Mouse (Mus musculus) hindbrain, embryonic 11.5 days (tissue): ENCODE measurements around the gene Sap30bp. TPM values are rescaled to one million over a fixed set of nuclear protein-coding genes. Genes with fewer than 3 reads are reported as not detected.

ENCODE experiments used
- ATAC-seq: fragments of 200-750 bp; cut with Nextera tagmentation; 2 replicates; pipeline ENCODE4 v1.8.0; 2017; ENCODE audit warnings: mild to moderate bottlenecking, moderate TSS enrichment, moderate library complexity; ENCODE audit not compliant: low FRiP score
- DNase-seq: peaks from one replicate; pipeline ENCODE4 v3.0.0-alpha.2; 2015; ENCODE audit warnings: low spot score
- H3K27ac ChIP-seq: fragments of 300-500 bp; sonication (generic); 2 replicates; pipeline ENCODE4 v1.5.1; 2014; ENCODE audit warnings: mild to moderate bottlenecking, low read depth, low read length
- H3K27me3 ChIP-seq: fragments of 300-500 bp; sonication (generic); 2 replicates; pipeline ENCODE4 v1.6.1; 2014; ENCODE audit warnings: mild to moderate bottlenecking, low read length, moderate library complexity, mixed read lengths; ENCODE audit not compliant: control insufficient read depth, insufficient read depth
- H3K36me3 ChIP-seq: fragments of 300-500 bp; sonication (generic); 2 replicates; pipeline ENCODE4 v1.6.1; 2014; ENCODE audit warnings: mild to moderate bottlenecking, low read length, moderate library complexity, mixed read lengths; ENCODE audit not compliant: control insufficient read depth, insufficient read depth
- H3K4me1 ChIP-seq: fragments of 300-500 bp; sonication (generic); replicated peaks from 2 replicates; pipeline ENCODE4 v1.6.1; 2014; ENCODE audit warnings: low read length, mixed read lengths; ENCODE audit not compliant: control insufficient read depth, insufficient read depth
- H3K4me2 ChIP-seq: fragments of 300-500 bp; sonication (generic); replicated peaks from 2 replicates; pipeline ENCODE4 v1.6.1; 2014; ENCODE audit warnings: mild to moderate bottlenecking, low read depth, low read length
- H3K4me3 ChIP-seq: fragments of 300-500 bp; sonication (generic); 2 replicates; pipeline ENCODE4 v1.5.1; 2014; ENCODE audit warnings: low read depth, low read length
- H3K9ac ChIP-seq: fragments of 300-500 bp; sonication (generic); 2 replicates; pipeline ENCODE4 v1.6.1; 2014; ENCODE audit warnings: low read depth, low read length
- H3K9me3 ChIP-seq: fragments of 300-500 bp; sonication (generic); 2 replicates; pipeline ENCODE4 v1.6.1; 2016; ENCODE audit warnings: low read length; ENCODE audit not compliant: control insufficient read depth
- WGBS: fragments of 180-500 bp; shearing (Covaris S2); extraction: QIAGEN DNeasy Blood & Tissue Kit; methylation state at CpG from one replicate; pipeline ENCODE4 v1.1.7; 2014; 5-methylcytosine and 5-hydroxymethylcytosine counted together
- polyA plus RNA-seq: library from polyadenylated mRNA; unstranded; fragments of >200 nt; fragmentation: Nextera tagmentation; extraction: Ambion mirVana; gene quantifications from 2 replicates; pipeline ENCODE4 v1.2.1, GENCODE M21; 2014

Sap30bp gene
- polyA plus RNA-seq, 1 experiment from 2014 or later = 57.1 TPM

DNA sequence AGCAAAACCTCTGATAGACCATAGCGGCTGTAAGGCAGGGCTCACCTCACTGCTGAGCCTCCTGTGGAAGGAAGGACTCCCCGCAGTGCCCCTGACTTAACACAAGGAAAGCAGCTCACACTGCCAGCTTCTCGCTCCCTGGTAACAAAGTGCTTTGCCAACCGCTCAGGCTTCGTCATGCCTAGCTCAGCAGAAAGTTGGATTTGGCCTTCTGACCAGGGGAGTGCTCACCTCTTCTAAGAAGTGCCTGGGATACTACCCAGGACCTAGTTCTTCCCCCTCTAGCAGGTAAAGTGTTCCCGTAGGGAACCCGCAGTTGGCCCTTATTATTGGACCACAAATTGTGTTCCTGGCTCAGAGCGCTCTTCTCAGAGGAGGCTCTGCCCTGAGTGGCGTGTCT is 25.9 kb downstream of the Sap30bp start:
- WGBS = 97% methylated on average over 9 of the region's 9 CpGs
- Histone ChIP-seq H3K4me2 (no peak overlapping the region), H3K27me3 (no peaks in the 10 kb centered on the region), H3K4me1 (peaks cover 10% of the 10 kb centered on the region), H3K4me3 (no peak overlapping the region), H3K27ac (no peak overlapping the region), H3K36me3 (peaks cover 18% of the 10 kb centered on the region; the same call in 1 of the 2 replicates), H3K9ac (no peak overlapping the region), H3K9me3 (no peaks in the 10 kb centered on the region)
- DNase-seq (no peak), ATAC-seq (no peak)

DNA sequence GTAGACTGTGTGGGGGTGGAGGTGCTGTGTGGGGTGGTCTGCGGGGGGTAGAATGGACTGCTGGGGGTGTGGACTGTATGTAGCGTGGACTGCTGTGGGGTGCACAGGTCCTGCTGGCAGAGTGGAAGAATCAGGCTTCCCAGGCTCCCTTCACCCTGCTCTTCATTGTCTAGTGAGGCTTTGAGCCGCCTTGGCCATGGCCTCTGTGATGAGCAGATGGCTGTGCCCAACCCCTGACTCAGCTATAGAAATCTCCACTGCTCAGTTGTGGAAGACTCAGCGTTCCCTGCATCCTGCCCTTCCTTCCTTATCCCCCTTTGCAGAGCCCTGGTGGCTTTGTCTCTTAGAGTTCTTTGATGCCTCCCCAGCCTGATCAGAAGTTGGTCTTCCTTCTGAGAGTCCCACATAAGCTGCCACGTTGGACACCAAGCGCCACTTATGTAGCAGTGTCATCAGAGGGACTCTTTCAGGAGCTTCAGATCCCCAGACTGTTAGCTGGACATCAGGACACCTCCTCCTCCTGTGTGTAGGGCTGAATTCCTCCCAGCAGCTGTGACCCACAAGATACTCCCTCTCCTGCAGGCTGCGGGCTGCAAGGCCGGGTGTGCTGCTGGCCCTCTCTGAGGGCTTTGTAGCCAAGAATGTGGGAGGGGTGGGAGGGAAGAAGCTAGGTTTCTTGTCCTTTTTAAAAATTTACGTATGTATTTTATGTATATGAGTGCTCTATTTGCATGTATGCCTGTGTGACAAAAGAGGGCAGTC is 29.8 kb downstream of the Sap30bp start:
- Histone ChIP-seq H3K27ac (no peak overlapping the region), H3K4me1 (no peaks in the 10 kb centered on the region; the same call in 1 of the 2 replicates), H3K36me3 (peaks cover 23% of the 10 kb centered on the region), H3K9ac (no peak overlapping the region), H3K4me3 (no peak overlapping the region), H3K27me3 (no peaks in the 10 kb centered on the region), H3K9me3 (no peaks in the 10 kb centered on the region), H3K4me2 (no peak overlapping the region)
- ATAC-seq (no peak), DNase-seq (no peak)
- WGBS = 90% methylated on average over 9 of the region's 9 CpGs

DNA sequence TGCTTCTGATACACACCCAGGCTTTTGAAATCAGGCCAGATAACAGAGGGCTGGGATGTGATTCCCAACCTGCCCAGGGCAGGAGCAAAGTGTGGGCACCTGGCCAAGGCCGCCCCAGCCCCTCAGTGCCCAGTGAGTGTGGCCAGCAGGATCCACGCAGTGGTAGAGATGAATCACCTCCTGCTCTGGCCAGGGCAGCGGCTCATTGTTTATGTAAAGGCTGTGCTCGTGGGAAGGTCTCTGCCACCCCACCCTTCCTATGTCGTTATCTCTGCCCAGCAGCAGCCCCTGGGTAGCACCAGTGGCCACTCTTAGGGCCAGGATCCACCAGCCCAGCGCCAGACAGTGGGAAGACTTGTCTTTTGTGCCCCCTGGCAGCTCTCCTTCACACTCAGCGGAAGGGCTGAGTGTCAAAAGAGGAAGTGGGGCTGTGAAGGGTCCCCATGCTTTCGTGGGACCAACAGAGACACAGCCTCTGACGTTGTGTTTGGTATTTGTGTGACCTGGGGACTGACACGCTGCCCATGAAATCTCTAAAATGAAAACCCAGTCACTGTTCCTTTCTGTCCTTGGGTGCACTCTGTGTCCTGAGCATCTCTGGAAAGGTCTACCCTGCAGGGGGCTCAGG is 32.0 kb downstream of the Sap30bp start:
- no peak overlapping the region for H3K27ac ChIP-seq
- no peak for ATAC-seq
- H3K9ac ChIP-seq = no peak overlapping the region
- H3K36me3 ChIP-seq = peaks cover 23% of the 10 kb centered on the region
- H3K4me2 ChIP-seq = no peak overlapping the region
- H3K4me1 ChIP-seq = no peaks in the 10 kb centered on the region
- H3K27me3 ChIP-seq = no peaks in the 10 kb centered on the region
- DNase-seq = no peak
- WGBS = 86% methylated on average over 10 of the region's 10 CpGs
- no peak overlapping the region for H3K4me3 ChIP-seq
- H3K9me3 ChIP-seq = no peaks in the 10 kb centered on the region

DNA sequence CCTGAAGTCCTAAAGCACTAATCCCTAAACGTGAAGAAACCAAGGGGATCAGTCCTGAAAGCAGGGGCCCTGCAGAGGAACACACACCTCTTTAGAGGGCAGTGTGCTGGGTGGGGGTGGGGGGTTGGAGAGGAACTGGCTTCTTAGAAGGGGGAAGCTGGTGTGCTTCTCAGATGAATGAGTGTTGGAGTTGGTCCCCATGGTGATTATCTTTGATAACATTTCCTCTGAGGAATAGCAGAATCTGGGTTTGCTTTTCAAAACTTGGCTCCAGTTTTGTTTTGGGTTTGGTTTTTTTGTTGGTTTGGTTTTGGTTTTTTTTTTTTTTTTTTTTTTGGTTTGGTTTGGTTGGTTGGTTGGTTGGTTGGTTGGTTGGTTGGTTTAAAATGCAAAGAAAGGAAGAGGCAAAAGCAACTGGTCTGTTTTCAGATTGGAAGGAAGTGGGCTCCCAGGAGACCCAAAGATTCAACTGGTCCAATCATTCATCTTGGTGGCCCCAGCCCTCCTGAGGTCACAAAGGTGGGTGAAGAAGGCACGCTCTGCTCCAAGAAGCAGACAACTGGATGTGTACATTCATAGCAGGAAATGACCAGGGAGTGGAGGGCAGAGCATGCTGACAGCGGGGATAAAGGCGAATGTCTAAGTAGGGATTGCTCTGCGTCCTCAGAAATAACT is 35.8 kb downstream of the Sap30bp start:
- no peak overlapping the region for H3K4me2 ChIP-seq
- H3K27me3 ChIP-seq = peaks cover 2% of the 10 kb centered on the region; the same call in 1 of the 2 replicates
- H3K9me3 ChIP-seq = no peaks in the 10 kb centered on the region
- WGBS = 62% methylated on average over 5 of the region's 5 CpGs
- no peak overlapping the region for H3K4me3 ChIP-seq
- H3K27ac ChIP-seq = no peak overlapping the region
- H3K9ac ChIP-seq = no peak overlapping the region
- H3K4me1 ChIP-seq = no peaks in the 10 kb centered on the region
- no peak for ATAC-seq
- H3K36me3 ChIP-seq = peaks cover 7% of the 10 kb centered on the region
- DNase-seq = no peak

DNA sequence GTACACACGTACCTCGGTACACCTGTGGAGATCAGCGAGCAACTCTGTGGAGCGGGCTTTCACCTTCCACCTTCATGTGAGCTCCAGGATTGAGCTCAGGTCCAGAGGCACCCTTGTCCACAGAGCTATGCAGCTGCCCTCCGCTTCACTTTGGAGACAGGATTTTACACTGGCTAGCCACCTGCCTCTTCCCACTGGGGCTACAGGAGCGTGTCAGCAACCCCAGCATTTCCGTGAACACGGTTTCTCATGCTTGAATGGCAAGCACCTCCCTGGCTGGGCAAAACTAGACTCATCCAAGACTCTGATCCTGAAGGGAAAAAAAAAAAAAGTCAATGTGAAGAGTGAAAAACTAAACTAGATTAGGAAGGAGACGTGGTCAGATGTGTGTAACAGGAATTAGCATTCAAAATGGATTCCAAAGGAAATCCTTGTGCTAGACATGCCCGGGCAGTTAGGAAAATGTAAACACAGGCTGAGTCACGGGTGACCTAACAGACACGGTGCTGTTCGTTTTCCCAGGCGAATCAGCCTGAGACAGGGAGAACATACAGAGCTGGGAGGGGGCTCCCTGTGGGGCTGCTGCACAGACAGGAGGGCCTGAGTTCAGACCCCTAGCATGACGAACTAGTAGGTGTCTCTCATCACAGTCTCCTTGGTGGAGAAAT is 37.1 kb downstream of the Sap30bp start:
- Histone ChIP-seq H3K9me3 (no peaks in the 10 kb centered on the region), H3K4me3 (no peak overlapping the region), H3K4me1 (peaks cover 6% of the 10 kb centered on the region), H3K4me2 (no peak overlapping the region), H3K27me3 (peaks cover 13% of the 10 kb centered on the region), H3K36me3 (peaks cover under 1% of the 10 kb centered on the region), H3K9ac (no peak overlapping the region), H3K27ac (no peak overlapping the region)
- DNase-seq (no peak), ATAC-seq (no peak)
- 69% methylated on average over 15 of the region's 15 CpGs for WGBS

DNA sequence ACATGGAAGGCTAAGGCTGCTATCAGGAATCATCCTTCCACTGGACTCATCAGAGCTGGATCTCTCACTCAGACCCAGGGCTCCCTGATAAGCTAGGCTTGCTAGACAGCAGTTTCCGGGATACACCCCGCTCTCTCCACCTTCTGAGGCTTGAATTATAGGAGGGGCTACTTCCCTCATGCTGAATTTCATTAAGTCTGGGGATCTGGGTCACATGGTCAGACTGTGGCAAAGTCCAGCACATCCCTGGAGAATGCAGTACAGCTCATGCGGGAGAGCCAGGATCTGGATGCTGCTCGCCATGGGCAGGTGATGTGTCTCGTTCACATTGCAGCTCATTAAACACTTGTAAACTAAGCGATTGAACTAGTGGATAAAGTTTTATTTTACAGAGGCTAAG is 37.9 kb downstream of the Sap30bp start:
- Histone ChIP-seq H3K27ac (no peak overlapping the region), H3K36me3 (no peaks in the 10 kb centered on the region; the same call in 1 of the 2 replicates), H3K9me3 (no peaks in the 10 kb centered on the region), H3K9ac (no peak overlapping the region), H3K27me3 (peaks cover 22% of the 10 kb centered on the region), H3K4me3 (no peak overlapping the region), H3K4me1 (peaks cover 6% of the 10 kb centered on the region), H3K4me2 (no peak overlapping the region)
- no peak for DNase-seq
- WGBS = 71% methylated on average over 6 of the region's 6 CpGs
- ATAC-seq = no peak

DNA sequence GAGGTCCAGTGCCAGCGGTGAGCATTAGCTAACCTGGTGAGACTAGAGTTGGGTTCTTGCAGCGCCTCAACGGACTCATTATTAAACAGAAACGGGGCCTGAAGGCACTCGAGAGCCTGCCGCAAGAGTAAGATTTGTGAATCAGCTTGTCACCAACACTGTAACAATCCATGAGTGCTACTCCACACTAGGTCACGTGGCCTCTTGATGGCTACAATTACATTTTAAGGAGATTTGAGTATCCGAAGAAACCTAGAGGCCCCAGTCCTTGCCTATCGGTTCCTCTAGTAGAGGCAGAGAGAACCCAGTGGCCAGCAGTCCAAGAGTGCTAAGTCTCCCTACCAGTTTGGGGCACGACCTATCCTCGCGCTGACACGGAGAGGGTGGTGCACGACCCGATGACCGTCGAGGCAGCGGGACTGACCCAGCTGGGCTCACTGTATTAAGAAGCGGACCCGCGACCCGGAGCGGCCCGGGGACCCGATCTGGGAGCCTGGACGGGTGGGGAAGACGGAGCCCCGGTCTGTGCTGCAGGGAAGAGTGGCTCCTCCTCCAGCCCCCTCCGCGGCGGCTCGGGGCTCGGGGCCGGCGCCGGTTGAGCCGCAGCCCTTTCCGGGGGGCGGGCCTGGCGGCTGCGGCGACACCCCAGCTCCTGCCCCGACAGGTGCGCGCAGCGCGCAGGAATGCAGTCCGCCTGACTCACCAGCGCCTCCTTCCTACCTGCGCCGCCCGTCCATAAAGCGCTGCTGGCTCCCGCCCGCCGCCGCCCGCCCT is 41.4 kb downstream of the Sap30bp start, which contains the start of gene Itgb4:
Itgb4 (plus strand) TSS at position 401 of the 774 bp plus-strand sequence.
- 12% methylated on average over 44 of the region's 58 CpGs for WGBS
- peaks cover 35% of the 10 kb centered on the region for H3K27me3 ChIP-seq
- peak within 1 kb of the TSS; percentile 49 for H3K4me2 ChIP-seq
- H3K4me1 ChIP-seq = peaks cover 6% of the 10 kb centered on the region
- H3K9ac ChIP-seq = no peak within 1 kb of the TSS; the same call in 1 of the 2 replicates
- no peaks in the 10 kb centered on the region for H3K36me3 ChIP-seq
- no peaks in the 10 kb centered on the region for H3K9me3 ChIP-seq
- H3K27ac ChIP-seq = no peak within 1 kb of the TSS
- H3K4me3 ChIP-seq = peak within 1 kb of the TSS; percentile 34
- DNase-seq (peak; percentile 30), ATAC-seq (no peak)

DNA sequence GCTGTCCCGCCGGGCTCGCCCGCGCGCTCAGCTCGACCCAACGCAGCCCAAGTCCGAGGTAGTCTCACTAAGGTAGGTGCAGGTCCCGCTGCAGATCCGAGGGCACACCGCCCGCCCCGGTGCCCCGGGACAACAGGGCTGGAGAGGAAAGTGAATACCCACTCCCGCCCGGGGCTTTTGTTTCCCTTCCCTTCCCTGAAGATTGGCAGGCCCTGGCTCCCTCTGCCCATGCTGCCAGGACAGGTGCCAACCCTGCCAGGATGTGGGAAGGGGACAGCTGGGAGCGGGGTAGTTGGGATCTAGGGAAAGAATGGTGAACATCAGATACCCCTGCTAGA is 42.0 kb downstream of the Sap30bp start:
- Histone ChIP-seq H3K4me2 (peak overlapping the region; percentile 49), H3K27ac (no peak overlapping the region), H3K9me3 (no peaks in the 10 kb centered on the region), H3K27me3 (peaks cover 35% of the 10 kb centered on the region), H3K4me1 (peaks cover 6% of the 10 kb centered on the region), H3K9ac (no peak overlapping the region; the same call in 1 of the 2 replicates), H3K36me3 (no peaks in the 10 kb centered on the region), H3K4me3 (peak overlapping the region; percentile 34)
- no peak for DNase-seq
- no peak for ATAC-seq
- 3% methylated on average over 18 of the region's 18 CpGs for WGBS
